Mouse (Mus musculus): ENCODE results near the gene Gm14569.

The Gm14569 gene

DNA sequence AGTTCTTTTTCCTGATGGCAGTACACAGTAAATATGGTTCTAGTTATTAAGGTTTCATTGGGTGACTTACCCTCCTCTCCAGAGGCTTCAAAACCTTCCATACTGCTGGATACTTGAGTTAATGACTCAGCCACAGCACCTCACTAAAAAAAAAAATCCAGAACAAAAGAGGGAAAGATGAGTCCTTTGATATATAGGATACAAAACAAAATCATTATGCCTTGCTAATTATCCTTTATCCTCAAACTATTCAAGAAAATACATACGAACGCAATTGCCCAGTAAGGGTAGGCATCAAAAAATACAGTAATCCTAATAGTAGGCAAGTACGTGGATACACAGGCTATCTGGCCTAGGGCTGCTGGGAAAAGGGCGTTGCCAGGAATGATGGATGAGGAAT is at the start of gene Gm14569:
Gene Gm14569 (minus strand): TSS at position 101 of the 400 bp plus-strand sequence.
- DNase-seq (ENCODE audit: extremely low spot score), result no peak

DNA sequence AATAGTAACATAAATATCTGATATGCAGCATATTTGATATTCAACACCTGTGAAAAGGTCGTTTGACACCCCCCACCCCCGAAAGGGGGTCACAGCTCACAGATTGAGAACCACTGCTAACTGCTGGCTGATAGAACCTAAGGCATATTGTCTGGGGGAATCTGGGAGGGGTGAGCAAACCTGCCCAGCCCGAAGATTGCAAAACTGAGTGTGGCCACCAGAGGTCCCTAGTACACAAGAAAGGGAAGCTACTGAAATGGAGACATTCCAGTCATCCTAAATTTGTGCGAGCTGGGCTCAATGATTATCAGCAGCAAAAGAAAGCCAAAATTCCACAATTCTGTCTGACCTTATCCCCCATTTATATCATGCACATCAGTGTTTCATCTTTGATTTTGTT is 42.9 kb upstream of the Gm14569 start:
- peak; percentile 54 for DNase-seq (ENCODE audit: extremely low spot score)

DNA sequence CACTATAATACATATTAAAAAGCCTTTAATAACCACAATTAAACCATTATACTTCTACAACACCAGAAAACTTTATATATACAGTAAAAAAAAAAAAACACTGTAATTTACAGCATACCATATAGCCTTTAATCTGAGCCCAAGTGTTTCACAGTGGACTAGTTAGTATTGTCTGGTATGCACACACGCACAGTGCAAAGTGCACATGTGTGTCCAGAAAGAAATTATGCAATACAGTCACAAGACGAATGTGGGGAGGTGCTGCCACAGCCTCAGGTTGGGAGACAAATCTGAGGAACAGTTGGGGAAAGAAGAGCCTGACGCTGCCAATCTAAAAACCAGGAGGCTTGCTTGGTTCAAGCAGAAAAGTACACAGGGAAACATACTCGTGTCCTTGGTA is 42.1 kb upstream of the Gm14569 start:
- DNase-seq (ENCODE audit: extremely low spot score), result no peak

- DNase-seq (ENCODE audit: extremely low spot score), result no peak
These were observed 38.6 kb upstream of the Gm14569 start for GRCm38 (mm10) chrX:36530251-36530650.

GRCm38 (mm10) chrX:36523729-36524128 is 32.1 kb upstream of the Gm14569 start:
- no peak for DNase-seq (ENCODE audit: extremely low spot score)

DNA sequence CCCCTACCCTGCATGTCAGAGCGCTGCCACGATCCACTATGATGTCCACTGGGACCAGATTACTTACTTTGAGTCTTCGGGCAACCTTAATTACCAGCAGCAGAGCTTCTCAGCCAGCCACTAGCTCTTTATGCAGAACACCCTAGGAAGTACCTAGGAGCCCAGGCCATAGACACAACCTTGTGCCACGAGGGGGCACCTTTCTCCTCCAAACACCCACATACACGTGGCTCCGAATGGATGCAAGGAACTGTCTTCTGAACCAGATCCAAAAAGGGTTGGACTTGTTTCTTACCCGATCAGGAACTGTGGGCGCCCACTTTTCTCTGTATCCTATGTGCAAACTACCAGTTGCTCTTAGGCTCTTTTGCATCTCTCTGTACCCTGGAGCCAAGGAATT is 22.1 kb upstream of the Gm14569 start:
- DNase-seq (ENCODE audit: extremely low spot score), result no peak

DNA sequence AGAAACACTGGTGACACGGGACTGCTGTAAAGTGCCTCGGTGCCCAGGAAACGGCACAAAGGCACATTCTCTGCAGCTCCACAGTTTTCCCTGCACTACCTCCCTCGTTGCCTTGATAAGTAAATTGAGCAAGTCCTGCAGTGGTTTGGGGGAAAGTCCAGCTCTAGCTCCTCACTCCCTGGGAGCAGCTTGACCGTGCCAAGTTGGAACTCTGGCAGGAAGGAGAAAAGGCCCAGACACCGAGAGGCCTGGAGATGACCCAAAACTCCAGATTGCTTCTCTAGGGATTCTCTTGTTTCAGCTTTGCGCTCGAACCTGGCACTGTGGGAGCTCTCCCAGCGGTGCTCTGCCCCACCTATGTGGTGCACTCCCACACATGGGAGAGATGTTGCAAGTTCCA is 21.6 kb upstream of the Gm14569 start:
- DNase-seq (ENCODE audit: extremely low spot score), result no peak

DNA sequence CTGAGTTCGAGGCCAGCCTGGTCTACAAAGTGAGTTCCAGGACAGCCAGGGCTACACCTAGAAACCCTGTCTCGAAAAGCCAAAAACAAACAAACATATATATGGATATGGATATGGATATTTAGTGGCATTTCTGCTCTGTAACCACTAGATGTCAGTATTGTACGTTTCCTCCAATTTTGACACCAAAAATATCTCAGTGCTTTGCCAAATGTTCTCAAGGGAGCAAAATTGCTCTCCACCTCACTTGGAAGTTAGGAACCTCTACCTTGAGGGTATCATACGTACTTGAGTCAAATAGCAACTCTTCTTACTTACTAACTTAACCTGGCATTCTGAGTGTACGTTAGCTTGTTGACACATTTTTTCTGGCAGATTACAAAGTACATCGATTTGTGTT is 15.2 kb upstream of the Gm14569 start:
- peak; percentile 1 for DNase-seq (ENCODE audit: extremely low spot score)

GRCm38 (mm10) chrX:36489506-36489905 is 2.1 kb downstream of the Gm14569 start:
- no peak for DNase-seq (ENCODE audit: extremely low spot score)

DNA sequence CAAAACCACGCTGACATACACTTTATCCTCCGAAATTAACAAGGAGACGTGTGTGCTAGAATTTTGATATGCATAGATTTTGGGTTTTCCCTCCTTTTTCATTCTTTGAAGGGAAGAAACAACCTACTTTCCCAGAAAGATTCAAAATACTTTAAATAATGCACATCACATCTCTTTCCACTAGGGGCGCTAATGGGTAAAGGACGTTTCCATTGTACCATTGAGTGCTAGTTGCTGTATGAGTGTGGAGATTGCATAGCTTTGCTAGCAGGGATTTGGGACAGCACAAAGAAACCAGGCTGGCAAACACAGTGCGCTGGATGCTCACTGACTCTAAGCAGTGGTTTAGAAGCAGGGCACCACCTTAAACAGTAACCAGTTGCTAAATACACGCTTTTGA is 3.6 kb downstream of the Gm14569 start:
- DNase-seq (ENCODE audit: extremely low spot score), result no peak

DNA sequence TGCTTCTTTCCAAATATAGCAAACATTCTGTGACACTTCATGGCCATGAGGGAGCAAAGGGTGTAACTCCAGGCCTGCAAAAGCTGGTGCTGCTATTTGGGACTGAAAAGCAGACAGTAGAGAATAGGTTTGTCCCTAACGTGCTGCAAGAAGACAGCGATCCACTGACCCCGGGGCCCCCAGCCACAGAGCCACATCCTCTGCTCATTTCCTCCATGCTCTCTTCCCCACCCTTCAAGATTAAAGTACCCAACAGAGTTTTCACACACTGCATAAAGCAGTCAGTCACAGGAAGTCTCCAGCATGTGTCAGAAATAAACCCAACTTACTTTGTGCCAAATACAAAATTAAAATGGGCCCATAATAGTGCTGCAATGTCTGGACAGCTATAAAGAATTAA is 16.8 kb downstream of the Gm14569 start:
- no peak for DNase-seq (ENCODE audit: extremely low spot score)

- DNase-seq (ENCODE audit: extremely low spot score), result no peak
These were observed 17.4 kb downstream of the Gm14569 start for GRCm38 (mm10) chrX:36474103-36474751.

DNA sequence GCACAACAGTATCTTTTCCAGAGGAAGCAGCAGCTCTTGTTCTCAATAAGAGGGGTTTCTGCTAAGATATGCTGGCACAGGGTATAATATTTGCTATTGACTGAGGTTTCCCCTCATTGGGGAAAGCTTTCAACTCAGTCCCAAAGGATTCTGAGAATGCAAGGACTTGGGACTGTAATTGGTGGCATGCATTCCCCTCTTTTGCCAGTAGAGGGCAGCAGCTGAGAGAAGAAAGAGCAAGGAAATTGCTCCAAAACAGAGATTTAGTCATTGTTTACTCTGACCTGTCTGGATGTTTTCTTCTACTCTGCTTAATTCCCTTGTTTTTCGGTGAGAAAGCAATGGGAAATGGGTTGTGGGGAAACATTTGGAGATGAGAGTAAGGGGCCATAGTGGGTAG is 35.6 kb downstream of the Gm14569 start:
- DNase-seq (ENCODE audit: extremely low spot score), result peak; percentile 1

DNA sequence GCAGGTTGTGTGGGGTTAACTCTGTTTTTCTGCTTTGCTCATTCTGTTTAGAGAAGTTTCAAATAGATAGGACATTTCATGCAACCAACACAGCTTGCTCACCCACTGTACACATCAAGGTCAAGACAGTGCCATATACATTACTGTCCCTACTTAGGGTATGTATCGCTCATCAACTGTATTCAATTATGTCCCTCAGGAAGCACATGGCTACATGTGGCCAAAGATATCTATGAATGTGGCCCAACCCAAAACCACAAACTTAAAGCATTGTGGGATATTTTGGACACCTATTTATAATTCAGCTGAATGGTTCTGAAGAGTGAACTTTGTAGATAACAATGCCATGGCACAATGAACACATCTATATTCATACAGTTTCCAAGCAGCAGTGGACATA is 53.7 kb downstream of the Gm14569 start:
- no peak for DNase-seq (ENCODE audit: extremely low spot score)

GRCm38 (mm10) chrX:36434993-36435392 is 56.6 kb downstream of the Gm14569 start:
- no peak for DNase-seq (ENCODE audit: extremely low spot score)

GRCm38 (mm10) chrX:36419153-36419552 is 72.5 kb downstream of the Gm14569 start:
- DNase-seq (ENCODE audit: extremely low spot score), result no peak

- no peak for DNase-seq (ENCODE audit: extremely low spot score)
These were observed 89.3 kb downstream of the Gm14569 start for GRCm38 (mm10) chrX:36402316-36402715.

- DNase-seq (ENCODE audit: extremely low spot score), result no peak
These were observed 90.7 kb downstream of the Gm14569 start, which contains the start of gene Gm6268 for GRCm38 (mm10) chrX:36400980-36401379. TSS of gene Gm6268 (plus strand) at chrX:36401280.

DNA sequence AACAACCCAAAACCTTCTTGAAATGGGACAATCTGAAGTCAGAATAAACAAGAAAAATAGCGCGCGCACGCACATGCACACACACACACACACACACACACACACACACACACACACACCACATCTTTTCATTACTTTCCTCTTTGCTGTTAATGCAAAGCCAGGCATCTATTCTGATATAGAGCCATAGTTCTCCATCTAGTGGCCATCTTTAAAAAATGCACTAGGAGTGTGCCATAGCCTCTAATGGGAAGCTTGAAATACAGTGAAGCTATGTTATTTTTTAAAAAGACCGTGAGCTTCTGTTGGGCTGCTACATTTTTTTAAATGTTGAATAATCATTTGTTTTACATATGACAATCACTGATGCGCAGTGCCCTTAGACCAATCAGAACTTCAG is 98.4 kb downstream of the Gm14569 start:
- DNase-seq (ENCODE audit: extremely low spot score), result no peak

GRCm38 (mm10) chrX:36392672-36393071 is 99.0 kb downstream of the Gm14569 start:
- no peak for DNase-seq (ENCODE audit: extremely low spot score)

DNA sequence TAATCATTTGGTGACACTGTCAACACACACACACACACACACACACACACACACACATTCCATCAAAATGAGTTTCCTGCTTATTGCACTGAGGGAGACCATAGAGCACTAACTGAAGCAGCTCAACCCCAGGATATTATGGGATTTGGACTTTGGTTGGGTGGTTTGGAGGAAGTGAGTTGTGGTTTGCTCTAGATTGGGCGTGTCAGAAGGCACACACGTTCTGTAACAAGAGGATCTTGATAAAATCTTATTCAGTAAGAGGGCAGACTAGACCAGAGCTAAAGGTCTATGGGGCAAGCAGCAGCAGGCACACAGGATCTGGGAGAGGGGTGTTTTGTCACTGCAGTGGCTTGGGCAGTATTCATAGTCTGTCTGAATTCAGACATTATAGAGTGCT is 101.1 kb downstream of the Gm14569 start:
- no peak for DNase-seq (ENCODE audit: extremely low spot score)

GRCm38 (mm10) chrX:36389971-36390370 is 101.7 kb downstream of the Gm14569 start:
- DNase-seq (ENCODE audit: extremely low spot score), result no peak

GRCm38 (mm10) chrX:36385340-36385739 is 106.3 kb downstream of the Gm14569 start:
- DNase-seq (ENCODE audit: extremely low spot score), result no peak

Measured in embryo, embryonic 9.5 days (tissue).